Mouse (Mus musculus) MEL-GATA-1-ER (cell line): ENCODE measurements at regions not wholly inside any gene's neighbourhood (a gene's known extent, or its start where the extent isn't known, plus 50 kb on each side); places are given as distances from the start of the nearest gene placed in this dataset.

ENCODE experiments used
- DNase-seq: peaks from one replicate; pipeline ENCODE4 v3.0.0-alpha.2; 2012; ENCODE audit warnings: low read depth; ENCODE audit errors: extremely low read depth

DNA sequence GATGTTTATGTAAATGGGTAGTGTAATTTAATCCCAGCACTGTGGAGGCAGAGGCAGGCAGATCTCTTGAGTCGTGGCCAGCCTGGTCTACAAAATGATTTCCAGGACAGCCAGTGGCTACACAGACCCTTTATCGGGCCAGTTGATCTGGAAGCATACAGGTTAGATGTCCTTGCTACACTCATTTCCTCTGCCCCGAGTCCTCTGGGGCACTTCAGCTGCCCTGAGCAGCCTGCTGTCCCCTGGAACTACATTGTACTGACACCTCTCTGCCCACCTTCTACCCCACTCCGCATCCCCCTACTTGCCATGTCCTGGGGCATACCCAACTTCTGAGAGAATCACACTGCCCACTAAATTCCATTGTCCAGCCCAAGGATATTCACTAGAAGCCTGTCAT is 60.6 kb upstream of the Helt start:
- DNase-seq = no peak

DNA sequence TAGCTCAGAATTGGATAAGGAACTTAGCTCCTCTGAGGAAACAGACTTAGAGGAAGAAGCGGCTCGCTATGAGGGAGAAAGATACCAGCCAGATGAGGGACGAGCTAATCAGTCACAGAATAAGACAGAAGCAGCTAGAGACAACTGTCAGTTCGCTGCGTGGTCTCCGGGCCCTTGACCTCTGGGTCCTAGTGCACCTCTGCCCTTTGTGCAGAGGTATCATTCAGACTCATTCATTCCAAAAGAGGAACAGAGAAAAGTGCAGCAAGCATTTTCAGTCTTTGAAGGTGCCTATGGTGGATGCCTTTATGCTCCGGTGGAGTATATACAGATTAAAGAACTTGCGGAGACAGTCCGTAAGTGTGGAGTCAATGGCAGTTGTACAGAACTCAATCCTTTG is 63.5 kb upstream of the Helt start:
- peak; percentile 60 for DNase-seq

DNA sequence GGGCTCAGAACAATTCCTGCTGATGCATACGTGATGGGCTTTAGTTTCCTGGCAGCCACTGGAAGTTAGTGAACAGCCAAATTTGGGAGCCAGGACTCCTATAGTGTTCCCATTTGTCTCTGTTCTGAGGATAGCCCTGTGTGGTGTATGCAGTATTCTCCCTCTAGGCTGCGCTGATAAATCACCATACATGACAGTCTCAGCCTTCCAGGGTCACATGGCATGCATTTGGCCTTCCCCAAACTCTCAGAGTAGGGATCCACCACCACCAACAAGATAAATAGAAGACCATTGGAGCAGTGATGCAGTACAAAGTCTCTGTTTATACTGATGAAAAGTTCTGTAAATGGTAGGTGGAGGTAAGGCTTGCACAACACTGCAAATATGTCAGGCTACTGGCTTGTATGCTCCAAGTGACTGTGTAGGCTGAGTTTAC is 68.4 kb upstream of the Helt start:
- no peak for DNase-seq

DNA sequence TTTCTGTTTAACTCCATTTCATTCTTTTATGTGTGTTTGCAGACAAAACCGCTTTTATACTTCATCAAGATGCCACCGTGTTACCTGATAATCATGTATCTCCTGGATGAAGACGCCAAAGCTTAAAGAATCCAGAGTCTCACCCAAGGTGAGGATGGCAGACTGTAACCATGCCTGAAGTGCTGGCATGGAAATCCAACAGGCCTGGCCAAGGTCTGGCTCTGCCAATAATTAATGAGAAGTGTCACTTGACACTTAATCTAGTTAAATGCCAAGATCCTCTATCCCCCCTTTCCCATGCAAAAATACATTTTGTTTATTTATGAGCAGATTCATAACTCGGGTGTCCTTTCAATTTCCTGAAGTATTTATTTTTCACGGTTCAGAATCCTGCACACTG is 71.2 kb upstream of the Helt start:
- no peak for DNase-seq

DNA sequence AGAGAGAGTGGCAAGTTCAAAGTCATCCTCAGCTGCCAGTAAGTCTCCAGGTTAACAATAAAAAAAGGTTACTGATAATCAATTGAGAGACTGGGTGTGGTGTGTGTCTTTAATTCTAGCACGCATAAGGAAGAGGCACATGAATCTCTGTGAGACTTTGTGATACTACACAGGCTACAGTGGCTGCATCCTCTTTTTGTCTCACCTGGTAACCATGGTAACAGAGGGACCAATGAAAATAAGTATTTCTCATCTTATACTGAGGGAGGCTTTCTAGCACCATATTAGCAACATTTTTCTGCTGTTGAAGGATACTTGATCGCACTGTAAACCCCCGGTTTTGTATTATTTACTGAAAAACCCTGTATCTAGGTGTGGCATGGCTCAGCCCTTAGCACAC is 72.7 kb upstream of the Helt start:
- no peak for DNase-seq

DNA sequence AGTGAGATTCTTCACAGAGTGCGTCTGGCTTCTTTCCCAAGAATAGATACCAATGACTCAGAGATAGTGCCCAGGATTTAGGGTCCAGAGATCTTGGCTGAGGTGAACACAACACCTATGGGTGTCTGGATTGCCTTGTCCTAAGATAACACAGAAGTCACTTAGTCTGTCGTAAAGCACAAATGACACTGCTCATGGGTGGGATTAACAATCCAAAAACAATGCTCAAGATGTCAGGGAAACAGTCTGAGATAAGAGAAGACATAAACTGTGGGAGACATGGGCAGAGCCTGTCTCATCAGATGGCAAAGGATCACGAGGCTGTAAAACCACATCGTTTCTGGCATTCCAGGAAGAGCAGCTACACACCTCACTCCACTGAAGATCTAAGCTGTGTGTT is 79.6 kb upstream of the Helt start:
- no peak for DNase-seq

DNA sequence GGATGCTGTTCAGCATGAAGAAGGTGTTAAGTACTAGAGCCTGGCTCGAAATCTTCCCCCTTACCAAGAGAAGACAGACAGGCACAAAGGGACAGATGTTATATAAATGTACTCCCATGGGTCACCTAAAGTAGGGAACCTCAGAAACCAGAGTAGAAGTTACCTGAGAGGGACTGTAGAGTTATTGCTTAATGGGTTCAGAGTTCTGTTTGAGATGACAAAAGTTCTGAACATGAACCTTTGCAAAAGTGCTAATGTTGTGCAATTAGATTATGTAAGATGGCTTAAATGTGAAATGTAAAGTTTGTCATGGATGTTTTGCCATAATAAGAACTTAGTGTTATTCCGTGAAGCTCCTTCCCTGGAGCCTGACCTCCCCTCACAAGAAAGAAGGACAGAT is 81.5 kb upstream of the Helt start:
- DNase-seq = no peak

DNA sequence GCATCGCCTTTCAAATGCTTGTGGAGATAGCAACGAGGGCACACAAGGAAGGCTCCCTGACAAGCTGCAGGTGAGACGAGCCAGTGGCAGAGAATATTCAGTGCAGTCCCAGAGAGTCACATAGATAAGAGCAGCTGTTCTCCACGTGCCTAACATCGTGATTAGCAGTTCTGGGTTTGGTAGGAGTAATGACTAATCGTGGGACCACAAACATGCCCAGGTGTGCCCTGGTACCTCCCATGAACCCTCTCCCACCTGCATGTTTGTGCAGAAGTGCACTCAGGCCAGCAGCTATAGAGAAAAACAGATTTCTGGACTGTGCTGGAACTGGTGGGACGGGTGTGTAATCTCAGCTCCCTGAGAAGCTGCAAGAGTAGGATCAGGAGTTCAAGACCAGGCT is 85.9 kb upstream of the Acsl1 start:
- DNase-seq = no peak

DNA sequence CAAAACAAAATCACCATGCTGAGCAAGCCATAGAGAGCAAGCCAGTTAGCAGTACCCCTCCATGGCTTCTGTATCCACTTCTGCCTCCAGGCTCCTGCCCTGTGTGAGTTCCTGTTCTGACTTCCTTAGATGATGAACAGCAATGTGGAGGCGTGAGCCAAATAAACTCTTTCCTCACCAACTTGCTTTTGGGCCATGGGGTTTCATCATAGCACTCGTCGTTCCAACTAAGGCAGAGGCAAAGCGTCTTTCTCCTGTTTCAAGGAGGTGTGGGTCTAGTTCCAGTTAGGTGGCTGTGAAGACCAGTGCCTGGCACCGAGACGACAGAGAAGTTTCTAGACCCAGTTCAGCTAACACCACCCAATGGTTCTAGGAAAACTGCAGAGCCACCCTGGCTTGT is 85.0 kb upstream of the Acsl1 start:
- DNase-seq = no peak

DNA sequence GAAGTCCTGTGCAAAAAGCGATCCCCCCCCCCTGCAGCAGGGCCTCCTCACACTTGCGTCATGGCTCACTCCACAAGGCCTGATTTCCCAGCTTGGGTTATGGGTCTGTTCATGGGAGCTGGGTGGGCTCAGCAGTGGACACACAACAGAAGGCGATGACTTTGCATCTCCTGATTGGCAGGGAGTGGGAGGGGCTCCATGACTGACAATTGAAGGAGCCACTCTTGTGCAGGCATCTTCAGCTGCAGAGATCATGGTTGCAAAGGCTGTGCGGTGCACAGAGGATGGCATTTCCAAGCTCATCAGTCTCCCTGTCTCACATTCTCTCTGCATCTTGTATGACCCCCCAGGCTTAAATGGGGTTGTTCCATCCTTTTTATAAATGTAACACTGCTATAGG is 84.3 kb upstream of the Acsl1 start:
- no peak for DNase-seq

DNA sequence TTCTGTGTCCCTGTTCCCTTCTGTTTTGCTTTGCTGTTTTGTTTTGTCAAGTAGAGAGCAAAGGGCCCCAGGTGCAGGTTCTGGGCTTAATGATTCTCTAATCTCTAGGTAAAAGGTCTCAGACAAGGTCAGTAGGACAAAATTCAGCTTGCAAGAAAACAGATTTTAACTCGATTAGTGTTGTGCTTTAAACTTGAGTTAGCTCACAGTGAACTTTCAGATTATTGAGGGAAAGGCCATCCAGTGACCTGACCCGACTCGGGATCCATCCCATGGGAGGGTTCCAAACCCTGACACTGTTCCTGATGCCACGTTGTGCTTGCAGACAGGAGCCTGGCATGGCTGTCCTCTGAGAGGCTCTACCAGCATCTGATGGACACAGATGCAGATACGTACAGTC is 83.8 kb upstream of the Acsl1 start:
- DNase-seq = no peak

DNA sequence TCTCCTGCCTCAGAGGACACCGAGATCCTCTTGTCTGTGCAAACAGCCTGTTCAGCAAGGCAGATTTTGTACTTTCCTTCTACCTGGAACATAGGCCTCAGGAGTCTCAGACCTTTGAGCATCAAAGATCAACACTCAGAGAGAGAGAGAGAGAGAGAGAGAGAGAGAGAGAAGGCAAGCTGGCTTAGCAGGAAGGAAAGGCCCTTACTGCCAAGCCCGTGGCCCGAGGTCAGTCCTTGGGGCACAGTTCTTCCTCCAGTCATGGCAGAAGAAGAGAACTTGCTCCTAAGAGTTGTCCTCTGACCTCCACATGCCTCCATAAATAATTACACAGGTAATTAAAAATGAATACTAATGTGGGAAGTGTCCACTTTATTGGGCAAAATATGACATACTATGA is 82.4 kb upstream of the Acsl1 start:
- no peak for DNase-seq

DNA sequence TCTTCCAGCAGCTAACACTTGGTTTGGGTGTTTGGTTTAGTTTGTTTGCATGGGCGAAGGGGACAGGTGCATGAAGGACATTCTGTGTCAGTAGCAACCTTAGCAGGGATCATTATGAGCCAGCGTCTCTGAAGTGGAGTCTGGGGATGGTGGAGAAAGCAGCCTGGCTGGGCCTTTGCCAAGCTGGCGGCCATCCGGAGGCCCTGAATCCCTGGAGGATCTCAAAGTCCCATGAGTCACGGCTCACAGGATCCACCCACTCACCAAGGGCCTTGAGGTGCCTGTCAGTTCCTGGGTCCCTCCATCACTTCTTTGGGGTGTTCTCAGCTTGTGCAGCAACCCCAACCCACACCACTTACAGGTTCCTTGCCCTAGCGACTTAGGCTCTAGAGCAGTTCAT is 80.4 kb upstream of the Acsl1 start:
- DNase-seq = no peak

DNA sequence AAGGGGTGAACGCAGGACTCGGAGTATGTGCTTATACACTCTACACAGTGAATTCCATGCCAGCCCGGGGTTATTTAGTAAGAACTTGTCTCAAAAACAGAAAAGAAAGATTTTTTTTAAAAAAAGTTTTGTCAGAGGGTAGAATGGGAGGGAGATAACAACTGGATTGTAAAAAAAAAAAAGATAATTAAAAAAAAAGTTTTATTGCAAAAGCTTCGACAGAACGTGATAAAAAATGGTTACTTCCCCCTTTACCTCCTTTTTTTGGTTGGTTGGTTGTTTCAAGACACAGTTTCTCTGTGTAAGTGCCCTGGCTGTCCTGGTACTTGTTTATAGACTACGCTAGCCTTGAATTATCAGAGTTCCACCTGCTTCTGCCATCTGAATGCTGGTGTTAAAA is 79.2 kb upstream of the Acsl1 start:
- no peak for DNase-seq

DNA sequence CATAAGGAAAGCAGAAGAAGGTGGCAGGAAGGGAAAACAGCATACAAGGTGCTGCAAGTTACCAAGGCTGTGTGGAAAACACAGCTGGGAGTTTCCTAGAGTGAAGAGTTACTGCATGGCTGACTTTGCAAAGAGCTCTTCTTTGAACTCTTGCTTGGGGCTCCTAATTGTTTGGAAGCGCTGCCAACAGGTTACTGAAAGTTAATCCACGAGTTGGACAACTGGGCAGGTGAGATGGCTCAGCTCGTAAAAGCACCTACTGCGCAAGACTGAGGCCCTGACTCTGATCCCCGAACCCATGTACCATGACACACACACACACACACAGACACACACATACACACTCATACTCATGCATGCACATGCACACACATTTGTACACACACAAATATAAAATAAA is 77.5 kb upstream of the Acsl1 start:
- DNase-seq = no peak

DNA sequence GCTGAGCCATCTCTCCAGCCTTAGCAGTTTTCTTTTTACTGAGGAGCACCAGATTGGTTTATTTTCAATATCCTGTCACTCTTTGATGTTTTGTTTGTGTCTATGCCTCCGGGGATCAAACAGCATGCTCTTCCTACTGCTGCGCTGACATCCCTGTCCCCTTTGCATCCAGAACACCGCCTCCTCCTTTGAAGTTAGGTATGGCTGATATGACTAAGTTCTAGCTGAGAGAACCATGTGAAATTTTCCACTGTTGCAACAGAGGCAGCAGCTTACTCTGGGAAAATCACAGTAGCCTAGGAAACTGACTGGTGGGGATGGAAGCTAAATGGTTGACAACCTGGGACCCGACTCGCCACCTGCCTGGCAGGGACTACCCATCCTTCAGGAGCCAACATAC is 76.1 kb upstream of the Acsl1 start:
- no peak for DNase-seq

DNA sequence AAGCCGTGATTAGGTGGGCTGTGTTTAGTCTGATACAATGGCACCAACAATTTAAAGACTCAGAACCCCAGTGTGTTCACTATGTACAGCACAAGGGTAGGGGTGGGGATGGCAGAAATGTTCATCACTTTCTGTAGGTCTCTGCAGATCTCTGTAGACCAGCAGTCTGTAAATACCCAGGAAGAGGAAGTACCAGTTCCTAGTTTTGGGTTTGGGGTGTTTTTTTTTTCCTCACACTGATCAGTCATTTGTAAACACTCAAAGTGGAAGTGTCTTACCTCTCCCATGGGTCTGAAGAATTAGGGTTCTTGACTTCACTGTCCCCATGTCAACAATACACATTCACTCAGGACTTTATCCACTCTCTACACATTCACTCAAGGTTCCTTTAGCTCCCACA is 75.5 kb upstream of the Acsl1 start:
- DNase-seq = peak; percentile 58

DNA sequence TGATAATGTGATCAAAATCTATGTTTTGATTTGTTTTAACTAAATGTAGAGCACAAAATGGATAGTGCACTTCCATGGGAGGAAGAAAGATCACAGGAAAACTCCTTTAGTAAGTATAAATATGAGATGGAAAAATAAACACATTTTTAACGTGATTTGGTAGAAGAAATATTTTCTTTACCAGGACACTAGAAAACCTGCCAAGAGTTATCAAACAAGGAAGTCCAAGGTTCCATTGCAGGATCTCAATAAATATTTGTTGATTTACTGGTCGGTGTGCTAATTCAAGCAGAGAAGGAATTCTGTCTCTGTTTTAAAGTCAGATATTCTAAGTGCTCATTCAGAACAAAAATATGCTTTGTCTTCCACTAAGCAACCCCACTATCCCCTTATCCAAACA is 73.8 kb upstream of the Acsl1 start:
- no peak for DNase-seq

DNA sequence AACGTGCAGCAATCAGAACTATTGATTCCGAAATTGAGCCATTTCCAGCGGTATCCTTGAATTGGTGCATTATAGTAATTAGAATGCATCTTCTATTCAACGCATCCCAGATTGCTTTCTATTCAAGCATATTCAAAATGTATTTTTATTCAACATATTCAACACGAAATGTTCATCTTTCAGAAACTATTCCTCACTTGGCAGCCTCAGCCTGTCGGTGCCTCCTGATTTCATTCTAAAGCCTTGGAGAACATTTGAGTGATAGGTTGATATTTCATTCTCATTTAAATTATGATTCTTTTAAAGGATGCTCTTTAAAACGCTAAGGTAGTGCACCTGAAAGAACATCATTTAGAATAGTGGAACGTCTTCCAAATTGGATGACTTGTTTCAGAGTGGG is 73.1 kb upstream of the Acsl1 start:
- no peak for DNase-seq

DNA sequence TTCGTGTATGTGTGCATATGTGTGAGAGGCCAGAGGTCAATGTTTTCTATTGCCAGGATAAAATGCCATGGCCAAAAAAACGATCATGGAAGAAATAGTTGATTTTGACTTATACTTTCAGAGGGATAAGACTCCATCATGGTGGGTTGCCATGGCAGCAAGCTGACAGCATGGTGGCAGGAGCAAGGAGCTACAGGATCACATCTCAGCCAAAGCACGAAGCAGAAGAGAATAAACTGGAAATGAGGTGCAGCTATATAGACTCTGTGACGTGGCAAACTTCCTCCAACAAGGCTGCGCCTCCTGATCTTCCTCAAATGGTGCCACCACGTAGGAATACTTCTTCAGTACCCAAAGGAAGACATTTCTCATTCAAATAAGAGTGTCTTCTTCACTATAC is 70.2 kb upstream of the Acsl1 start:
- no peak for DNase-seq

DNA sequence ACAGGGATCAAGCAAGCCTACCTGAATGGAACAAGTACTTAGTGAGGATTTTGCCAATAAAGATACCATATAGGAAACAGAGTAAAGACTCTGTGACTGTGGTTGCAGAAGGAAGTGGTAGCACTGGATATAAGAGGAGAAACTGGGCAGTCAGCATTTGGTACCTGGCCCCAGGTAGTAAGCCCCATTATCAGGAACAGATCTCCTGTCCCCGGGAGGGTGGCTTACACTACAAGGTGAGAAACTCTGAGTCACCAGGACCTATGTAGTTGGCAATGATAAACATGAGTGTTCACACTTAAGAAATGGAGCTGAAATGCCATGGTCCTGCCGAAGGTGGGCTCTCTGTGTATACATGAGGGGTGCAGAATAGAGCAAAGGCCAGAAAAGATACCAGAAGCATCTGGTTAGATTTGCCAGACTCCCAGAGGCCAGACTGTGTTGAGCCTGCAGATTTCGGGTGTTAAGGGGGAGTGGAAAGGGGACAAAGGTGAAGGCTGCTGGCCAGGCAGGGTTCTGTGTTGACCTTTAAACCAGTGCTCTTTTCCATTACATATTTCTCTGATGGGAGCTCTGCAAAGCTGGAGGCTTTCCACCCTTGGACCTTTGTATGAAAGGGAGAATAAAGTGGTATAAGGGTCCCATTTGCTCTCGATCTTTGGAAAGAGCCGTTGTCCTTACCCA is 66.8 kb upstream of the Acsl1 start:
- DNase-seq = no peak

DNA sequence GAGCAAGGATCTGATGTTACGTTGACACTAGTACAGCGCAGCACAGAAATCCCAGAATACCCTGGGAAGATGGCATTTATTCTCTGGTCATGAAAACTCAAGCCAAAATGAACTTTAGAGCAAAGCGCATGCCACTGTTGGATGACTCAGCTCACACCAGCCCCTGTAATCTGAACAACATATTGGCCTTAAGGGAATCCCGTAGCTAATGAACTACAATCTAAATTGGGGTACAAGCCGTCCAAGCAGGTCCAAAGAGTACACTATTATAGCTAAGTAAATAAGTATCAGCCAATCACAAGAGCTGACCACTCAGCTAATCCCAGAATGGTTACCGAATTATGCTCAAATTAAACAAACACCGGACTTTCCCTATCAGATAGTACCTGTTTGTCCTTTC is 62.0 kb upstream of the Acsl1 start:
- DNase-seq = no peak

DNA sequence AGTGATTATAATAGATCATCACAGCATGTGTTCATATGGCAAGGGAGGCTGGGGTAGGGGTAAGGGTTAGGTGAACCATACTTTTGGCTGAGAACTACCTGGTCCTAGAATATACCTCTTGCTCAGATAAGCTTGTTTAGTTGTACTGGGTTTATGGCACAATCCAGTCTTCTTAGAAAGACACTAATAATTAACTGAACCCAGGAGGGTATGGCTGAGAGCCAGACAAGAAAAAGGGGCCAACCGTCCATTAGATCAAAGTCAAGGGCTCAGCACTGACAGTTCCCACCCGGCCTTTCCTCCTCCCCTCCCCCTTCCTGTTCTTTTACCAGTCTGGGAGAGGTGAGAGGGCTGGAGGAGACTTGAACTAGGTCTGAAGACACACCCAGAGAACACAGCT is 61.5 kb upstream of the Acsl1 start:
- no peak for DNase-seq
